Mouse (Mus musculus) urinary bladder, adult 18-20 months (tissue): Measurements from ENCODE around the gene Gm572.

Source experiments
- DNase-seq, 2 experiments: peaks; one replicate each; pipeline ENCODE4 v3.0.0; 2022; ENCODE audit warnings: low spot score in 2 of 2, mixed read lengths in 2 of 2

Gm572 gene

GRCm38 (mm10) chr4:148643291-148644156 is at the start of gene Gm572:
Gm572 (plus strand) TSS chr4:148643317.
- DNase-seq, result no peak

- DNase-seq, result no peak
Measured at GRCm38 (mm10) chr4:148593996-148594395, 49.1 kb upstream of the Gm572 start.

GRCm38 (mm10) chr4:148595916-148596315 is 47.2 kb upstream of the Gm572 start:
- no peak for DNase-seq

GRCm38 (mm10) chr4:148596731-148597130 is 46.4 kb upstream of the Gm572 start:
- DNase-seq, result no peak

GRCm38 (mm10) chr4:148598826-148599225 is 44.3 kb upstream of the Gm572 start:
- no peak for DNase-seq

GRCm38 (mm10) chr4:148600316-148600715 is 42.8 kb upstream of the Gm572 start:
- no peak for DNase-seq

- DNase-seq, result no peak
Measured at GRCm38 (mm10) chr4:148601871-148602270, 41.2 kb upstream of the Gm572 start.

GRCm38 (mm10) chr4:148602357-148603120 is 40.6 kb upstream of the Gm572 start, which contains the start of gene Masp2:
Masp2 (plus strand) TSS chr4:148602554.
- no peak for DNase-seq

- DNase-seq, result no peak
Measured at GRCm38 (mm10) chr4:148603376-148604139, 39.6 kb upstream of the Gm572 start.

- DNase-seq, result peak; percentile 43 to 52
Measured at GRCm38 (mm10) chr4:148604141-148604540, 39.0 kb upstream of the Gm572 start.

- peak; percentile 31 to 35 for DNase-seq
Measured at GRCm38 (mm10) chr4:148604541-148605165, 38.5 kb upstream of the Gm572 start.

GRCm38 (mm10) chr4:148607758-148608157 is 35.4 kb upstream of the Gm572 start:
- DNase-seq, result peak; percentile 64 to 73

GRCm38 (mm10) chr4:148609805-148610204 is 33.3 kb upstream of the Gm572 start:
- DNase-seq, result no peak

- DNase-seq, result no peak
Measured at GRCm38 (mm10) chr4:148610631-148611364, 32.3 kb upstream of the Gm572 start.

GRCm38 (mm10) chr4:148612557-148612956 is 30.6 kb upstream of the Gm572 start:
- DNase-seq, result no peak

- no peak for DNase-seq
Measured at GRCm38 (mm10) chr4:148613738-148614137, 29.4 kb upstream of the Gm572 start.

GRCm38 (mm10) chr4:148619805-148620204 is 23.3 kb upstream of the Gm572 start:
- DNase-seq, result no peak

GRCm38 (mm10) chr4:148620718-148621117 is 22.4 kb upstream of the Gm572 start:
- DNase-seq, result no peak

GRCm38 (mm10) chr4:148622485-148622884 is 20.6 kb upstream of the Gm572 start:
- no peak for DNase-seq

GRCm38 (mm10) chr4:148623609-148624008 is 19.5 kb upstream of the Gm572 start:
- DNase-seq, result no peak

GRCm38 (mm10) chr4:148625010-148625409 is 18.1 kb upstream of the Gm572 start:
- DNase-seq, result no peak
